Mouse (Mus musculus): ENCODE results near the gene Tmed10. TPM values are rescaled to one million over a fixed set of nuclear protein-coding genes. Genes with fewer than 3 reads are reported as not detected.

The Tmed10 gene
- total RNA-seq (2021): 100 to 1,000 TPM; 168 to 175 TPM
- long read RNA-seq, experiment 1, transcript Tmed10-201 (5 exons, 1,482 nt): major isoform, 114 of 290 reads
- long read RNA-seq, experiment 1, partial matches to known transcripts: 0 of 290 reads
- long read RNA-seq, experiment 1, other reads (novel, unspliced or antisense): 175 of 290 reads
- long read RNA-seq, experiment 2, transcript Tmed10-201 (5 exons, 1,482 nt): major isoform, 70 of 229 reads
- long read RNA-seq, experiment 2, partial matches to known transcripts: 0 of 229 reads
- long read RNA-seq, experiment 2, other reads (novel, unspliced or antisense): 159 of 229 reads

DNA sequence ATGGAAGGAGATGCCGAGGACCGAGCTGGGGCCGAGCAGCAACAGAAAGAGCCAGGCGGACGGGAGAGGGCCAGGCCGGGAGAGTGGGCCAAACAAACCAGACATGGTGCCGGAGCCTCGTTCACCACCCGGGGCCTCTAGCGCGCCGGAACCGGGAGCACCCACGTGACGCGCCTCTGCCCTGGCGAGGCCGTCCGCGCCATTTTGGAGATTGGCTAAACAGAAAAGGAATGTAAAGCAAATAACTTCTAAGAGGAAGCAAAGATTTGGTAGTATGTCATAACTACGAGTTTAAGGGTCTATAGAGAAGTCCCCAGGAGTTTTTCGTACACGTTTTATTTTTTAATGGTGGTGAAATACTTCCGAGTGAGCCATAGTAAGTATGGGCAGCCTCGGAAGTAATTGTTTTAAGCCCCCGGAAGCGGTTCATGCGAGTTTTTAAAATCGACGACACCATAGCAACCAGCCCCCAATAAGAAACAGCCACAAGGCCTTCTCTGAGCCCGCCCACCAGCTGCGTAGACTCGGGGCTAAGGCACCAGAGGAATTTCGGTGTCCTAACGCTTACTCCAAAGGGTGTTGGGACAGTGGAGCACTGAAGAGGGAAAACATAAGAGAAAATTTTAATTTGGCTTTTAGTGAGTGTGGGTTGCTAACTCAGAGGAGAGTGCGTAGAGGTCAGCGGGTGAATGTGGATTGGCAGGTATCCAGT lies at the start of gene Tmed10:
TSS of gene Tmed10 (minus strand) at position 287 of the 712 bp plus-strand sequence.
- DNase-seq: peak; percentile 94 to 96

GRCm38 (mm10) chr12:85423236-85423635 lies 48.6 kb upstream of the Tmed10 start:
- DNase-seq: no peak

GRCm38 (mm10) chr12:85422536-85422935 lies 47.9 kb upstream of the Tmed10 start:
- no peak for DNase-seq

GRCm38 (mm10) chr12:85420945-85421344 lies 46.3 kb upstream of the Tmed10 start:
- no peak for DNase-seq

GRCm38 (mm10) chr12:85417845-85418244 lies 43.2 kb upstream of the Tmed10 start:
- peak; percentile 55 to 77 for DNase-seq

GRCm38 (mm10) chr12:85416298-85416697 lies 41.7 kb upstream of the Tmed10 start:
- no peak for DNase-seq

GRCm38 (mm10) chr12:85415876-85416275 lies 41.2 kb upstream of the Tmed10 start:
- DNase-seq: no peak

DNA sequence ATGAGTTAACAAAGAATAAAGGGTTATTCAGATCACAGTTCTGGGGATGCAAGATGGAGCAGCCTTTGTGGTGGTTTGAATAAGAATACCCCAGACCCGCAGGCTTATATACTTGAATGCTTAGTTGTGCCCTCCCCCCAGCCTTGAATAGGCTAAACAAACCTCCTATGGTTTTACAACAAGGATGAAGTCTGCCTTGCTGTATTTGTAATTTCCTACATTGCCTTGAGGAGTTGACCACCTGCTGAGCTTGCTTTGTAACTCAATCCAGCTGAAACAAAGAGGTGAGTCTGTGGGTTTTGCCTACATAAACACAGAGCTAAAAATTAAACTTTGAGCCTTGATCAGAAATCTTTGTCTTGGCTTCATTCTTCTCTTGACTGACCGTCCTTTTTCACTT lies 36.5 kb upstream of the Tmed10 start:
- DNase-seq: no peak

GRCm38 (mm10) chr12:85397960-85398272 lies 23.3 kb upstream of the Tmed10 start:
- DNase-seq: no peak

DNA sequence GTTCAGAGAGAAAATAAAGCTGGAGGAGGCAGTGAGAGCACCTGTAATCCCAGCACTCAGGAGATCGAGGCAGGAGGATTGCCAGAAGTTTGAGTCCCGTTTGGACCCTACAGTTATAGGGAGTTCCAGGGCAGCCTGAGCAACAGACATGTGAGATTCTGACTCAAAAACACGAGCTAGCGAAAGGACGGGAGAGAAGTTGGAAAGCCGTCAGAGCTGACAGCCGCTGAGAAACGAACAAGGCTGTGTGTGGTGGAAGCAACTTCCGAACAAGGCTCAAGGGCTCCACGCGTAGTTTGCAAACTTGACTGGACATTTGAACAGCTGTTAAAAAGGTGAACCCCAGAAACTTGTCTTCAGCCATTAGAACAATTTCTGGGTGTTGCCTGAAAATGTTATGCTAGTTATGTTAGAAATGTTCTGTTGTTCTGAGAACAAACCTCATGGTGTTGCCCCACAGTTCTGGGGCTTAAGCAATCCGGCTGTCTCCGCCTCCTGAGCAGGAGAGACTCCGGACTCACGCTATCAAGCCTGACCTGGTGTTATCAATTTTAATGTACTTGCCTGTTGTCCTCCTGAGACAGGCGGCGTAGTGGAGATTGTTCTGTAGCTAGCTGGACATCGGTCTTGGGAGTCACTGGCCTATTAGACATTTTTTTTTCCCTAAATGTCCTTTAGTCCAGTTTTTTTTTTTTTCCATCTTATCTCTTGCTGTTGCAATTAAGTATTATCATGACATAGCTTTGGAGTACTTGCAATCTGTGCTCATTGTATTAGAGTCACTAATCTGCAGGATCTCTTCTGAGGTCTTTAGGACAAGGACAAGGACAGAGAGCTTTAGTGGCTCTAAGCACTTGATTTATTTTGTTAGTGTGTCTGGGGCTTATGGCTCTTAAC lies 22.7 kb upstream of the Tmed10 start:
- peak; percentile 38 to 53 for DNase-seq

DNA sequence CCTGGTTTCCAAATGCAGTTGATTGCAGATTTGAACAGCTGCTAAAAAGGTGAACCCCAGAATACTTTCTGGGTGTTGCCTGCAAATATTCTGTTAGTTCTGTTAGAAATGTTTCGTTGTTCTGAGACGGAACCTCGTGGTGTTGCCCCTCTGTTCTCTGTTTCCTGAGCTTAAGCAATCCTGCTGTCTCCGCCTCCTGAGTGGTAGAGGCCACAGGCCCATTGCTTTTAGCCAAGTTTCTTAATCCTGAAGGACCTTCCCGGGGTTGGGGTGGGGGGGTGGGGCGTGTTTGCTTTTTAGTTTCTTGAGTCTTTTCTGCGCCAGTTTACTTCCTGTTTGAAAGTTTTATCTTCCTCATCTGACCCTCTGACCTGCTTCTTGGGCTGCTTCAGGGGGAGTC lies 19.3 kb upstream of the Tmed10 start:
- DNase-seq: peak in 1 of 2 experiments; percentile 47

GRCm38 (mm10) chr12:85393526-85393925 lies 18.9 kb upstream of the Tmed10 start:
- peak in 1 of 2 experiments; percentile 34 for DNase-seq

GRCm38 (mm10) chr12:85391148-85391547 lies 16.5 kb upstream of the Tmed10 start:
- no peak for DNase-seq

GRCm38 (mm10) chr12:85389204-85390185 lies 14.8 kb upstream of the Tmed10 start:
- DNase-seq: no peak

- no peak for DNase-seq
Observed at GRCm38 (mm10) chr12:85385995-85386375, 11.3 kb upstream of the Tmed10 start.

DNA sequence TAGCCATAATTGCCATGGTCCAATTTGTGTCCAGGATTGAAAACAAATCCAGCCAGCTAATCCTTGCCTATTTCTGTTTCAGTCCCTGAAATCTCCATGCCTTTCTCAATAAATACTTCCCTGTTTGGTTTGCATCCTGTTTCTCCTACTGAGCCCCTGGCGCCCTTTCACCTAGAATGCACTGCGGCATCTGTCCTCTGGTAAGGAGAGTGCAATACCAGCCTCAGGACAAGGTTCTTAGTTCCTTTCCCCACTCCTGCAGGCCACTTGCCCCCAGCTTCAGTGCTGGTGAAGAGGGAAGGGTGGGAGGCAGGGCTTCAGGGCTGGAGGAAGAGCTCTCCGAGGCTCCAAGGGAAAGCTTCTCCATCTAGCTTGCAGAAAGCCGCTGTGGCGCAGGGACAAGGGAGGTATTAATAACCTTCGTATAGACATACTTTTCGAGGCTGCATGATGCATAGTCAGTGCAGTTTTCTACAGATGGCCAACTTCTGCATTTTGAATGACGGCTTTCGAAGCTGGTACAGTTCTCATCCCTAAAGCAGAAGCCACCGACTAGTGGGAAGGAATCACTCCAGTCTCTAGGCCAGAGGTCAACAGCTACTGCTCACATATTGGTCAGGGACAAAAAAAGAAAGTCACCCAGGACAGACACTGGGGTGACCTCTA lies 10.8 kb upstream of the Tmed10 start:
- DNase-seq: peak; percentile 49 to 69

GRCm38 (mm10) chr12:85382761-85383680 lies 8.4 kb upstream of the Tmed10 start:
- DNase-seq: no peak

- no peak for DNase-seq
Observed at GRCm38 (mm10) chr12:85381570-85381969, 6.9 kb upstream of the Tmed10 start.

DNA sequence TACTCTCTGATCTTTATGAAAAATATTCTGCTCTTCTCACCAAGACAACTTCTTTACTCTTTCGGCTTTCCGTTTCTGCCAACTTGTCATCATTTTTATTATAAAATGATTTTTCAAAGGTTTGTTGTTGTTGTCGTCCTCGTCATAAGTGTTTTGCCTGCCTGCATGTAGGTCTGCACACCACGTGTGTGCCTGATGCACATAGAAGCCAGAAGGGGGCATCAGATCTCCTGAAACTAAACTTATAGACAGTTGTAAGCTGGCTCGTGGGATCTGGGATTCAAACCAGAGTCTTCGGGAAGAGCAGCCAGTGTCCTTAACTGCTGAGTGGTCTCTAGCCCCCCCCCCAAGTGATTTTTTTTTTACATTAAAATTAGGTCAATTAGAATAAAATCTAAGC lies 6.3 kb upstream of the Tmed10 start:
- no peak for DNase-seq

DNA sequence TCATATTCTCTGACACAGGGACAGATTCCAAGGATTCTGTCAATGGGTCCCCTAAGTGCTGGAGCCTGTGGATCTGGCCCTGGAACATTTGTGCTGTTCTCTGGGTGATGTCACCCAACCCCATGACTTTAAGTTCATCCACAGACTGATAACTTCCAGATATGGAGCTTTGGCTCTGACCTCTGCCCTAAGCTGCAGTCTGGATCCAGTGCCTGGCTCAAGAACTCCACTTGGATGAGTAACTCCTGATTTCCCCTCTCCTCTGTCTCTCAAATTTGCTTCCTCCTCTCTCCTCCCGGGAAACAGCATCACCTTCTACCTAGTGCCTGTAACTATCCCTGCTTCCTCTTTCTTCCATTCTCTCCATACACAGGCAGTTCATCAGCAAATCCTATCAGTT lies 5.7 kb upstream of the Tmed10 start:
- peak in 1 of 2 experiments; percentile 25 for DNase-seq
